Mouse (Mus musculus): ENCODE measurements around the gene Rpl11.
"Not testable (repeated sequence)": the region's sequence is repeated elsewhere in the genome, so short reads cannot be mapped to it uniquely, and the experiment has no call there.

Gene Rpl11

DNA sequence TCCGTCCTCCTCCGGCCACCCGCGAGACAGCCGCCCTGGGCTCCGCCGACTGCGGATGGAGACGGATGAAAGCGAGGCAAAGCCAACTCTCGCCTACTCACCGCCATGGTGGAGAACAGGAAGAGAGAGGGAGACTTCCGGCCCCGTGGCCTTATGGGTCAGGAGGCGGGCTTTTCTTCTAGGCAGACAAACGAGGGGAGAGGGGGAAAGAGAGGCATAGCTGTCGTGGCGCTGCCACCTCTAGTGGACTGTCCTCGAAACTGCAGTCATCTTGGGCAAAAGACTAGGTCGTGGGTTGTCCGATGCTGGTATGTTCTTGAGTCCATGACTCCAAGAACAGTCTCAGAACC, at the start of gene Rpl11:
Gene Rpl11, minus strand, starts transcription at position 182 of the 350 bp plus-strand sequence.
- DNase-seq = peak; percentile 94

DNA sequence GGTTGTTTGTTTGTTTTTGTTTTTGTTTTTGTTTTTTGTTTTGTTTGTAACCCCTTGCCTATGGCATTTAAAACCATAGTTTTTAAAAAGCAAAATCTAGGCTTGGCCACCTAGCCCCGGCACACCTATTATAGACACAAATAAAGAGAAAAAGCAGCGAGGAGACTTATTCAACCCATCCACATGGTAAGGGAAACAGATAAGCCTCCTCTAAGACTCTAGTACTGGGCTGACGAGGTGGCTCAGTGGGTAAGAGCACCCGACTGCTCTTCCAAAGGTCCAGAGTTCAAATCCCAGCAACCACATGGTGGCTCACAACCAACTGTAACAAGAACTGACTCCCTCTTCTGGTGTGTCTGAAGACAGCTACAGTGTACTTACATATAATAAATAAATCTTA, 48.5 kb upstream of the Rpl11 start:
- not testable (repeated sequence) for DNase-seq

DNA sequence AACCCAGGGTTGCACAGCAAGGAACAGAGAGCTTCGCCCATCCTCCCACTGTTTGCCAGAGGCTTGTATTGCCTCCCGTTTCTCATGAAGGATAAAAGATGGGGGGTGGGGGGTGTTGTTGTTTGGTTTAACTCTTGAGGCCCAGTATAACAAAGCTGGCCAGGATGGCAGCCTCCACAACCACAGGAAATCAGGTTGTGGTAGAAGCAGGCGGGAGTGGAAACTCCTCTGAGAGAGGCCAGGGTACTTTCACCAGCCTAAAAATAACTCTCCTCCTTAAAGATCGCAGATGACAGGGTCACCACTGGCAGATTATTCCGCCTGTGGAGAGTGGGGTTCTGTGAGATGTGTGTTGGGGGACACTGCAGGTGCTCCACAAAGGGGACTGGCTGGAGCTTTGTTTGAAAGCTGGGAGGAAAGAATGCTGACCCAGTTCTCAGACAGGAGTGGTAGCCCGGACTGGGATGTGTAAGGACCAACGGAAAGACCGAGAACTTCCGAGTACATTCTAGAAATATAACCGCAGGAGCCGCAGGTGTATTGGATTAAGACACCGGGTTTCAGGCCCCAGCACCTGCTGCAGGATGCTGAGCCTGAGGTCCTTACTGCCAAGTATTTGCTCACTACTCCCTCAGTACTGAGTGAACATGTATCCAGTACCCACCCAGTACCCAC, 47.3 kb upstream of the Rpl11 start:
- no peak for DNase-seq

DNA sequence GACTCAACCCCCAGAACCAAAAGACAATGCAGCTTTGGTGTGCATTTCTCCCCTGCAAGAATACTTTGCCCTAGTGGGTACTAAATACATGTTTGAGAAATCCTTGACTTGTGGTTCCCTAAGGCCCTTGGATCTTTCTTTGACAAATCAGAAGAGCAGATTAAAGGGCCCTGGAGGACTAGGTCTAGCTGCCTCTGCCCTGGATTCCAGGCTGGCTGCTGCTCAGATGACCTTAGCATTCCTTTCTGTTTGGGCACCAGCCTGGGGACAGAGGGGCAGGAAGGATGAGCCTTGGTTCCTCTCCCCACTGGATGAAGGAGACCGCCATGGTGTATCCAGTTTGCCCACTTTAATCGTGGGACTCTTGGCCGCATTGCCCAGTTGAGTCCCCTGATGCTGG, 45.2 kb upstream of the Rpl11 start:
- no peak for DNase-seq

DNA sequence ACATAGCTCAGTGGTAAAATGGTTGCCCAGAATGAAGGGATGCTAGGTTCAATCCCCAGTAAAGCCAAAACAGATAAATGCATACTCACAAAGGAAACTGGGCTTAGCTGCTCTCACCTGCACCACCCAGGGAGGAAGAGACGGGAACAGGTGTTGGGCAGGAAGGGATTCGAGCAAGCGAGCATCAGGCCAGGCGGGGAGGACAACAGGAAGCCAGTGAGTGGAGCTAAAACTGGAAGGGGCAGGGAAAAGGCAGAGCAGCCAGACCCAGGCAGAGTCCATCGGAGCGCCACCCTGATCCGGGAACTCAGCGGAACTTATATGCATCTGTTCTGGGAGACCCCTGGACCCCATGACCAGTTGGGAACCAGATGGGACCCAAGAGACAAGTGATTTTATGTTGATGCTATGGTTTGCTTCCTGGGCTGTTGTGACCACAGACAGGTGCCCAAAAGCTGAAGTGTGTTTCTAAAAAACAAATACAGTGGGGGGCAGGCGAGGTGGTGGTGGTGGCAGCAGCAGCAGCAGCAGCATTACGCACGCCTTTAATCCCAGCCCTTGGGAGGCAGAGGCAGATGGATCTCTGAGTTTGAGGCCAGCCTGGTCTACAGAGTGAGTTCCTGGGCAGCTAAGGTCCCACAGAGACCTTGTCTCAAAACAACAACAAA, 43.4 kb upstream of the Rpl11 start:
- DNase-seq = no peak

DNA sequence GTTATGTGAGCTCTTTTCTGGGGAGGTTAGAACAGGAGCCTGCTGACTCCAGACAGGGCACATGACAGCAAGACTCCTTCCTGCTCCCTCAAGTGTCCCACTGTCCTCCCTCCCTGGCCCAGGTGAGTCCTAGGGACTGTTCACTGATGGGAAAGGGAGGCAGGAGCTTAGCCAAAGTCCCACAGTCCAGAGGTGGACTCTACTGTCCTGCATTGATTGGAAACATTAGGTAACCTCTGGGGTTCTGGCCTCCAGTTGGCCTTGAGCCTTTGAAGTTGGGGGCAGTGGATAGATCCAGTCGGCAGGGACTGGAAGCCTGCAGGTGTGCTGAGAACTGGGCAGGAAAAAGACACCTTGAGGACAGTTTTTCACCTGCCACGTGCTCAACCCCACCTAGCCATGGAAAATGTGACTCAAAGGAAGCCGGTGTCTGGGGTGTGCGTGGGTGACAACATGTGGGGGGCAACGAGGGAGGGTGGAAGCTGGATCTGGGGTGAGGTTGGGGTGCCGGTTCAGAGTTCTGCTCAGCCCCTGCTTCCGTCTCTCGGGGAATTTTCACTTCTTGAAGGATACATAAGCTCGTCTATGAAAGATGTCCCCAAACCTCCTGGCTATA, 42.4 kb upstream of the Rpl11 start:
- no peak for DNase-seq

DNA sequence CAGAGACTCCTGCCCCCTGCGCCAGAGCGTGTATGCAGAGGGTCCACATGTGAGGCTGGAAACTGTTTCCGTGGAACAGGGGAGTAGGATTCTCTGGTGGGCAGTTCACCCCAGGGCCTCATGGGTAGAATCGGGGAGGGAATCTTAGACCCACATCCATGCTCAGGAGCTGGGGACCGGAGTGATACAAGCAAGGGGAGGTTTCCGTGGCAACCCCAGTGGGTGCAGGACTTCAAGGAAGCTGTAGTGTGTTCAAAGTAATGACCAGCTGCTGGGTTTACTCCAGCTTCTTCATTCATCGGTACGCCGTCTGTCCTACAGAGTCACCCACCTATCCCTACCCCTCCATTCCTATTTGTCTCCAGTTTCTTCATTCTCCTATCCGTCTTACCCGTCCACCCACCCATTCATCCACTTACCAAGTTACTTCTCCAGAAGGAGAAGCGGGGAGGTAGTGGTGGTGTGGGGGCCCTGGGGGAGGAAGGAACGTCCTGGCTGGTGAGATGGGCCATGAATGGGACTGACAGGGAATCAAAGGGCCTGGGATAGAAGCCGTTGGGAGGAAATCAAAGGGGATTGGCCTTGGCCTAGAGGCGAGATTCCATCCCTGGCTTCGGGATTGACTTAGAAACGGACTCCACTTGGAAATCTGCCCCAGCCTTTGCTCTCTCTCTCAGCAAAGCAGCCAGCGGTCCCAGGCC, 41.4 kb upstream of the Rpl11 start:
- DNase-seq = no peak

DNA sequence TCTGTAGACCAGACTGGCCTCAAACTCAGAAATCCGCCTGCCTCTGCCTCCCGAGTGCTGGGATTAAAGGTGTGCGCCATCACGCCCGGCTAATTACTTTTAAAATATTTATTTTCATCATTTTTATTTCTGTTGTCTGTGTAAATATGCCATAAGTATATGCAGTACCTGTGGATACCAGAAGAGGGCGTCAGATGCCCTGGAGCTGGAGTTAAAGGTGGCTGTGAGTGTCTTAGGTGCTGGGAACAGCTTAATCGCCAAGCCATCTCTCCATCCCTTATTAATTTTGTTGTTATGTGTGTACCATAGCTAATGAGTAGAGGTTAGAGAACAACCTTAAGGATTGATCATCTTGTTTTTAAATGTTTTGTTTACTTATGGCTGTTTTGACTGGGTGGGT, 39.3 kb upstream of the Rpl11 start:
- DNase-seq = no peak

DNA sequence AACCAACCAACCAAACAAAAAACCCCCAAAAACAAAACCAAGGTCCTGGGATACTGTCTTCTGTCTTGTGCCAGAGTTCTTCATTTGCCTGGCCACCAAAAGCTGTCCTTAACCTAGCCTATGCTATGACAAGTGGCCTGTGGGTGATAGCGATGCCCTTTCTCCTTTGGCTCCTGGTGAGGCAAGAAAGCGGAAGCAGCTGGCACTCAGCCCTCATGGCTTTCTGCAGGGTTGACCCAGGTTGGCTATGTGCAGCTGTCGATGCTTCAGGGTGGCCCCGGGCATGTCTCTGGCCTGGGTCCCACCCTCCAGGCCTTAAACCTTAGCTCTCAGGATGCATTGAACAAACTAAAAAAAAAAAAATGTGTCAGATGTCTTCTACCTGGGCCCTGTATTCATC, 38.1 kb upstream of the Rpl11 start:
- DNase-seq = no peak

DNA sequence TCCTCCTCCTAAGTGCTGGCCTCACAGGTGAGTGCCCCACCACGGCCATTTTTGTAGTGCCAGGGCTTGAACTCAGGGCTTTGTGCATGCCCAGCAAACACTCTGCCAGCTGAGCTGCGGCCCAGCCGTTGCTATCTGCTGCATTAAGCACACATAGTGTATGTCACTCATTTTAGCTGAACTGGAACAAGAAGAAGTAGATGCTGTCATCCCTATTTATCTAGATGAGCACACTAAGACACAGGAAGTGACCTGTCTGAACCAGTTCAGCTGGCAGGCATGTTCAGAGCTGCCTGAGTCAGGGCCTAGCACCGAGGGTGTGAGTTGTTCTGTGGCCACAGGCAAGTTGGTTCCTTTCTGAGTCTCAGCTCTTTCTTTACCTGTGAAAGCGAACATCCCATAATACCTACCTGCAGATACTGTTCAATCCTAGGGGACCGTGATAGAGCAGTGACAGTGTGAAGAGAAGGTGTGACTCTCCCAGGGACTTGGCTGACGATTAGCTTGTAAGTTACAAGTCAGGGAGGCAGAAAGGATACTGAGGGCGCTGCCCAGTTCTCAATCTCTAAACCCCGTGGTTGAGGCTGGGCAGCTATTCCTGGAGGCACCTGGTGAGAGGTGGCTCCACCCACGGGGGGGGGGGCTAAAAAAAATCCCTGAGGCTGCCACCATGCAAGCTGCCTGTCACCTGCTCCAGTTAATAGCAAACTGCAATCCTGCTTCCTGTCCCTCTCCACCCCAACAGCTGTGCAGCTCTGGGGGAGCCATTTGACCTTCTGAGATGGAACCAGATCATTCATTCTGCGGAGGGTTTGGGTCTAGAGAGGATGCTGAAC, 36.7 kb upstream of the Rpl11 start:
- peak; percentile 52 for DNase-seq

DNA sequence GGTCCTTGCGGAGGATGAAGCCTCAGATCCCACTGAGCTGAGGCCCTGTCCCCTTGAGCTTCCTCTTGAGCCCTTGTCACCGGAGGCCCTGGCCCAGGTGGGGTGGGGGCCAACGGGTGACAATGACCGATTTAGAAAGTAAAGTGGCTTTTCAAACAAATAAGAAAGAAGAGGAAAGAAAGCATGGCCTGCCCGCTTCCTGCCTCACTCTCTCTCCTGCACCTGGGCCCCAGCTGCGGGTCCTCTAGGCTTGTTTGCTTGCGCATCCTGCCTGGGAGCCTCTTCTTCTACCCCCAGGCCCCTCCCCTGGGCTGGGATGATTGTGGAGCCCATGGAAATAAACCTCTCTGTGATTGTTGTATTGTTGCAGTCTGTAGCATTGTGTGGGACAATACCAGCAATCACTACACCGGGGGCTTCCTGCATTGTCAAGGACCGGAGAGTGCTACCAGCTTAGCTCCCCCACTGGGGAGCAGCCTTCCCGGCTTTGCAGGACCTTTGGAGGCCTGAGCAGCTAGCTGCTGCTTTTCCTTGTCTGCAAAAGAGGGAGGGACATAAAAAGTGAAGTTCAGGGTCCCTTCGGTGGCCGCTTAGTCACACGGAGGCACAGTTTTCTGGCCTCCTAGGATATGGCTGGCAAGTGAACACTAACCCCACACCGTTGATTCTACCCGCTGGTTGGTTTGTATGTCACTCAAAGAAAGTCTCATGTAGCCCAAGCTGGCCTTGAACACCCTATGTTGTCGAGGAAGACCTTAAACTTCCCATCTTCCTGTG, 35.9 kb upstream of the Rpl11 start:
- DNase-seq = no peak

DNA sequence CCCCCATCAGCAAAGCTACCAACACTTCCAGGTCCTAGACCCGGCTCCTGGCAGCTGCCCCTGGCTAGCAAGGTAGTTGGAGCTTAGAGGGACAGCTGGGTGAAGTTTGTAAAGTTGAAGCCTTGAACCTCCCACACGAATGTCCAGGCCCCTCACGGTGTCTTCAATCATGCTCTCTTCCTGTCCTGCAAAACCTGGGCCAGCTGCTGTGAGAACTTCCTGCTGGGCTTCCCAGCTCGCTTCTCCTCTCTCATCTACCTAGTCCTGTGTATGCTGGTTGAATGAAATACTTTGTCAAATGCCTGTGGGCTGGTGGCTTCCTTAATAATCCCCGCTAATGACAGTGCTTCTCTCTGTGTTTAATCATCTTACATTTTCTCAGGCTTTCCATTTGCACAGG, 35.1 kb upstream of the Rpl11 start:
- DNase-seq = no peak

DNA sequence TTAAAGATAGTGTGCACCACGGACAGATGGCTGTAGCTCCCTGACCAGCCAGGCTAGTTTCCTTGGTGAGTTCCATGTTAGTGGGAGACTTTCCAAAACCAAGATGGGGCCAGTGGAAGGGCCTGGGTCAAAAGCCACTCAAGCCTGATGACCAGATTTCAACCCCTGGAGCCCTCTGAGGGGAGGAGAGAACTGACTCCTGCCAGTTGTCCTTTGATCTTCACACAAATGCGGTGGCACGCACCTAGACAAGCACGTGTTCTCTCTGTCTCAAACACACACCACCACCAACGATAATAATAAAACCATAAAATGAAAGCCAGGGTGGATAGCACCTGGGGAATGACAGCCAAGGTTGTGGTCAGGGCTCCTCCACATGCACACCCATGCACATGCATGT, 34.0 kb upstream of the Rpl11 start:
- no peak for DNase-seq

DNA sequence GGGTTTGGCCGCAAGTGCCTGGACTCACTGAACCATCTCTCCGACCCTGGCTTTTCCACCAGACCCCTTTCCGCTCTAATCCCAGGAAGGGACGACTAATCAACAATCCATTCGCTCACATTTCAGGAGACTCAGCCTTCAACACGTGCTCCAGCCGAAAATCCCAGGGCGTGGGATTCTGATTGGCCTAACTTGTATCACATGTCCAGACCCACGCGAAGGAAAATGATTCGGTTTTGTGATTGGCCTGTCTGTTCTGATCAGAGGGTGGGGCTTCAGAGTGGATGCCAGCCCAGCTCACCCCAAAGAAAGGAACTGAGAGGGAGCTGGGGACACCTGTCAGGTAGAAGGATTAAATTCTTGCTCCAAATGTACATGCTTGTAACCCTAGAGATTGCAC, 31.6 kb upstream of the Rpl11 start:
- no peak for DNase-seq

DNA sequence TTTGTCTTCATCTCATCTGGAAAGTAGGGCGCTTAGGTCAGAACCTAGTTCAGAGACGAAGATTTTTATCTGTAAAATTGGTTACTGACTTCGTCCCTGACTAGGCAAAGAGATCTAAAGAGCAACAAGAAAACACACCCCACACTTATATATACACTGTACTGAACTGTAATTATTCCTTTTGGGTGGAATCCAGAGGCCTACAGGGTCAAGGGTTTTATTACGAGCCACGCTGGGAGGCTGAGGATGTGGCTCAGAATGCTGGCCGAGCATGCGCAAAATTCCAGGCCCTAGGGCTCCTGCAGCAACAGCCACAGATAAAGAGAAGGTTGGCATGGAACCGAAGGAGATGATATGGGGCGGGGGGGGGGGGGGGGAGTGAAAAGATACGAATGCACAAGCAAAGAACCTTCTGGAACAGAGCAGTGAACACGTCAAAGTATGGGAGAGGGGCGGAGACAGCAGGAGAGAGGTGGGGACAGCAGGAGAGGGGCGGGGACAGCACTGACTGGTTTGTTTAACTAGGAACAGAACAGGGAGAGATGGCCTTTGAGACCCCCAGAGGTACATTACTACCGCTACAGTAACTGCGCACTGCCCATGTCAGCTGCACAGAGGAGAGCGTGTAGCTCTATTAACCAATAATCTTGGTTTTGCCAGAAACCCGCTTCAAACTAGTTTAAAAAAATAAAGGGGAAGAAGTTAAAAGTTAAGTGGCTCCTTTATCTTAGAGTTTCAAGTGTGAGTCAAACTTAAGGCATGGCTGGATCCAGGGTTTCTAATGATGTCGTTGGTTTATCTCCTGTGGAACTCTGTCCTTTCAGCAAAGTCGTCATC, 30.3 kb upstream of the Rpl11 start:
- no peak for DNase-seq

DNA sequence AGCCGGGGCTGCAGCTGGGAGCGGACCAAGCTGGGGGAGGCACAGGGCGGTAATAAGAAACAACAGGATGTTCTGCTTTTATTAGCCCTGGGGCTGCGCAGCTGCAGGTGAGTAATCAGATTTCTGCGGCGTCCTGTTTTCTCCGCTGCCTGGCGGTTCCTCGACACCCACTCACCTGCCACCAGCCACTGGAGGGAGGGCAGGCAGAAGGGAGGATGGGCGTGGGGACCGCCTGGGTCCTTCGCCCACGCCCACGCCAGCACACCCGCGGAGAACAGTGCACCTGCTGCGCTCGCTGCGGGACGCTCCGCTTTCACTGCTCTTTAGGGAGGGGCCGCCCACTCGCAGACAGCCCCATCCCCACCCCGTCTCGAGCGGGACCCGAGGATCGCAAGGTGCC, 28.5 kb upstream of the Rpl11 start:
- no peak for DNase-seq

DNA sequence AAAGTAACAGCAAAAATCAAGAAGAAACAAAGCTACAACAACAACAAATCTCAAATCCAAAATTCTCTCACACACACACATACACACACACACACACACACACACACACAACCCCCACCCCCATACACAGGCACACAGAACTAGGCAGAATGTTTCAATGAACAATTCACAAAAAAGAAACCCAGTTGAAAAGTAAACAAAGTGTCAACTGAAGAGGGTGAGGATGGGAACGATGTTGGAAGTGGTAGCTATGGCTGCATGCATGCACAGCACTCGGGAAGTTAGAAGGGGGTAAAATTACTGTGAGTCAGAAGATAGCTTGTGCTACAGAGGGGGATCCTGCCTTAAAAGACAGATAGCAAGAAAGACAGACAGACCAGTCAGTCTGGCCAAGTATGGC, 25.4 kb upstream of the Rpl11 start:
- DNase-seq = no peak

DNA sequence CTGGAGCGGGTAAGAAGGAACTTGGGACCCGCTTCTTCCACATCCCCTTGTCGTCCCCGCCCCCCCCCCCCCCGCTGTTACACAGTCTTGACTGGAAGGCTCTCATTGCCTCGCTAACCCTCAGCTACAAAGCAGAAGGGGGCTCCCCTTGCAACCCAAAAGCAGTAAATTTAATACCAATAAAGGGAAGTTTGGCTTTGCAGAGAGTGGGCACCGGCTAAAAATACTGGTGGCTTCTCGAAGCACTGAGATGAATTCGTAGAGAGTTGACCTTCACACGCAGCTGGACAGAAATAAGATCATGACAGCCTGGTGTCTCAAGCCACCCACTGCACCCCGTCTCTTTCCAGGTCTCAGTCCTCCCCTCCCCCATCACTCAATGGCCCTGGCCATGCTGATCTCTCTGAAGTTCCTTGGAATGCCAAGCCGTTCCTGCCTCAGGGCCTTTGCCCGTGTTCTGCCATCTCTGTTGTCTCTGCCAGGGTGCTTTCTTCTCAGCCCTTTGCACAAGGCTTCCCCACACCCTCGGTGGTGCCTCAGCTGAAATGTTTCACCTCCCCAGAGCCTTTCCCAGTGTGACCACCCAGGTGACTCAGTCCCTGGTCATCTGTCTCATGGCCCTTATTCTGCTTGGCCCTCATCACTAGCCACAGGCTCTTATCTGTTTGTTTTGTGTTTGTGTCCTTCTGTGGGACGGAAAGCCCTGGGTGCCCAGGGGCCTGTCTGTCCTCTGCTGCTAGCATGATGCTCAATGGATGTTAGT, 23.7 kb upstream of the Rpl11 start:
- DNase-seq = no peak

DNA sequence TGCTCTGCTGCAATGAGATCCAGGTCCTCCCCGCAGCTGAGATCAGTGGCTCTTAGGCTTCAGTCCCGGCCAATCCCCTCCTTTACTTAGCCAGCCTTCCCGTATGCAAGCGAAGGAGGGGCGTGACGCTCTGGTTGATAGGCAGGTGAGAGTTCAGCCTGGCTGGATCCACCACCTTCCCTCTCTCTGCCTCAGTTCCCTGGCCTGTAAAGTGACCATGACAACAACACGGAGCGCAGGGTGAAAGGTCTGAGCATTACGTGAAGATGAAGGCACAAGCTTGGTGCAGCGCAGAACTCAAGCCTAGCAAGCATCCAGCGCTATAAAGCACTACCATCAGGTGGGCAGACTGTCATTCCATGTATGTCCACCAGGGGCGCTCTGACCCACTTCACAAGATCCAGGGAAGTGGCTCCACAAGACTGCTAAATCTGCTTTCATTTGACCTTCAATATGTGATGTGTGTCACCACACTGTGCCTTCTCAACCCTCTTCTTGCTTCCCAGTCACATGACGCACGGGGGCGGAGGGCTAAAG, 18.0 kb upstream of the Rpl11 start:
- DNase-seq = peak; percentile 76

DNA sequence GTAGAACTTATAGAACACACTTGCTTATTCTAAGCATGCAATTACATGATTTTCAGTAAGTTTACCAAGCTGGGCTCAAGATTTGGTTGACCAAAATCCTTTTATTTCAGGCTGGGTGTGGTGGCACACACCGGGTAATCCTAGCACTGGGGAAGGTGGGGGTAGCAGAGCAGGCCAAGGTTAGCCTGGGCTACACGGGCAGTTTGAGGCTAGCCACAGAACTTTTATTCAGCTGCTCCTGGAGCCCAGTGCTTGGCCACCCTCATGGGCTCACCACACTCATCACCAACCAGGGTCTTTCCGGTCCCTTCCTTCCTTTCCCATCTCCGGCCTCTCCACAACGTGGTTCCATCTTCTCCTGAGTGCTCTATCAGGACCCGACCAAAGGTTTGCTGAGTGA, 17.4 kb upstream of the Rpl11 start:
- DNase-seq = no peak

All from kidney, adult 11 months (tissue).